Mouse (Mus musculus) stomach, embryonic 14.5 days (tissue): ENCODE data around the gene Smchd1. TPM values are rescaled to one million over a fixed set of nuclear protein-coding genes. Genes with fewer than 3 reads are reported as not detected.

Experiments
- ATAC-seq: fragments of 200-750 bp; cut with Nextera tagmentation; 2 replicates; pipeline ENCODE4 v1.8.0; 2017; ENCODE audit warnings: low read depth, moderate TSS enrichment; ENCODE audit not compliant: insufficient number of reproducible peaks, insufficient read depth, low FRiP score
- H3K27ac ChIP-seq: fragments of 300-500 bp; sonication (generic); 2 replicates; pipeline ENCODE4 v1.5.1; 2014; ENCODE audit warnings: mild to moderate bottlenecking, low read length, moderate library complexity, mixed read lengths
- H3K27me3 ChIP-seq: fragments of 300-500 bp; sonication (generic); 2 replicates; pipeline ENCODE4 v1.6.1; 2014; ENCODE audit warnings: low read length, control low read depth, mixed read lengths; ENCODE audit not compliant: control insufficient read depth, insufficient read depth
- H3K36me3 ChIP-seq: fragments of 300-500 bp; sonication (generic); 2 replicates; pipeline ENCODE4 v1.6.1; 2014; ENCODE audit warnings: mild to moderate bottlenecking, control low read depth, low read length, moderate library complexity, mixed read lengths; ENCODE audit not compliant: control insufficient read depth, insufficient read depth
- H3K4me1 ChIP-seq: fragments of 300-500 bp; sonication (generic); 2 replicates; pipeline ENCODE4 v1.6.1; 2014; ENCODE audit warnings: low read length, control low read depth, mixed read lengths; ENCODE audit not compliant: control insufficient read depth, insufficient read depth
- H3K4me2 ChIP-seq: fragments of 300-500 bp; sonication (generic); replicated peaks from 2 replicates; pipeline ENCODE4 v1.6.1; 2014; ENCODE audit warnings: low read depth, low read length, control low read depth
- H3K4me3 ChIP-seq: fragments of 300-500 bp; sonication (generic); 2 replicates; pipeline ENCODE4 v1.5.1; 2014; ENCODE audit warnings: low read depth, low read length, control low read depth
- H3K9ac ChIP-seq: fragments of 300-500 bp; sonication (generic); replicated peaks from 2 replicates; pipeline ENCODE4 v1.6.1; 2014; ENCODE audit warnings: low read depth, mild to moderate bottlenecking, control low read depth, low read length, moderate library complexity, mixed read lengths
- H3K9me3 ChIP-seq: fragments of 300-500 bp; sonication (generic); 2 replicates; pipeline ENCODE4 v1.6.1; 2016; ENCODE audit warnings: low read depth, low read length, control low read depth; ENCODE audit not compliant: control insufficient read depth
- WGBS: fragments of 180-500 bp; shearing (Covaris S2); extraction: QIAGEN DNeasy Blood & Tissue Kit; methylation state at CpG from one replicate; pipeline ENCODE4 v1.1.7; 2014; 5-methylcytosine and 5-hydroxymethylcytosine counted together
- polyA plus RNA-seq: library from polyadenylated mRNA; unstranded; fragments of >200 nt; fragmentation: Nextera tagmentation; extraction: Ambion mirVana; gene quantifications from 2 replicates; pipeline ENCODE4 v1.2.1, GENCODE M21; 2014

Smchd1 gene
- polyA plus RNA-seq, 1 experiment from 2014 or later: 107 TPM

DNA sequence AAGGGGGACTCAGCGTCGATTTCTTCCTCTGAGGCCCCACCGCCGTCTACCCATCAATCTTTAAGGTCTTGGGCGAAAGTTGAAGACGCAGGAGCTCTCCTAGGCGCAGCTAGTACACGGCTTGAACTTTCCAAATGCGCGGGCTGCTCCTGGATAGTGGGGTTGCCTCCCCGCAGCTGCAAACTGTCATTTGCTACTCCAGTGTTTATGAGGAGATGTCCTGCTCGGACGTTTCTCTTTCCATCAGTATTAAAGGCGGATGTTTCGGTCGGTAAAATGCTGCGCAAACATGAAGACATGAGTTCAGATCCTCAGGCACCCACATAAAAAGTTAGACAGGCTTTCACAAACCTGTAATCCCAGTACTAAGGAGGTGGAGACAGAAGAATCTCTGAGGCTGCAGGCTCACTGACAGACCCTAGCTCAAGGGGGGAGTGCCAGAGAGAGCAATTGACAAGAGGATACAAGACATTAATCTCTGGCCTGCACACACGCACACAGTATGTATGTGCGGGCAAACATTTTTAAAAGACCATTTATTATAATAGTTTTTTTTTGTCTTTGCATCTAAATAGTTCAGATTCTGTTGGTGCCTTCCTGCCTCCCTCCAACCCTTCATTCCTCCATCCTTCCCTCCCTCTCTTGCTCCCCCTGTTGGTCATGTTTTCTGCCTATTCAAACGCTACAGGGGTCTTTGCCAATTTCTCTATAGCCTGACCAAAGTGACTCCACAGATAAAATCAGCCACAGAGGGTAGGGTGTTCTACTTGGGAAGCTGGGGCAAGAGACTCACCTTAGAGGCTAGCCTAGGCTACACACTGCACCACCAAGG lies 163.6 kb downstream of the Smchd1 start, which contains the start of gene Emilin2:
Gene Emilin2, minus strand, starts transcription at position 639 of the 832 bp plus-strand sequence.
- Histone ChIP-seq H3K4me1 (0 out of 2 replicates have a peak, but pooled peaks cover 2% of the 10 kb centered on the region), H3K9me3 (no peaks in the 10 kb centered on the region), H3K27me3 (peaks cover 15% of the 10 kb centered on the region; the same call in 1 of the 2 replicates), H3K27ac (no peak within 1 kb of the TSS), H3K4me3 (peak within 1 kb of the TSS; percentile 49), H3K36me3 (no peaks in the 10 kb centered on the region), H3K4me2 (peak within 1 kb of the TSS; percentile 99), H3K9ac (0 out of 2 replicates have a peak within 1 kb of the TSS, but pooled peaks have one; percentile 10)
- ATAC-seq: no peak; the same call in 1 of the 2 replicates
- 7% methylated on average over 20 of the region's 20 CpGs for whole genome bisulfite sequencing

DNA sequence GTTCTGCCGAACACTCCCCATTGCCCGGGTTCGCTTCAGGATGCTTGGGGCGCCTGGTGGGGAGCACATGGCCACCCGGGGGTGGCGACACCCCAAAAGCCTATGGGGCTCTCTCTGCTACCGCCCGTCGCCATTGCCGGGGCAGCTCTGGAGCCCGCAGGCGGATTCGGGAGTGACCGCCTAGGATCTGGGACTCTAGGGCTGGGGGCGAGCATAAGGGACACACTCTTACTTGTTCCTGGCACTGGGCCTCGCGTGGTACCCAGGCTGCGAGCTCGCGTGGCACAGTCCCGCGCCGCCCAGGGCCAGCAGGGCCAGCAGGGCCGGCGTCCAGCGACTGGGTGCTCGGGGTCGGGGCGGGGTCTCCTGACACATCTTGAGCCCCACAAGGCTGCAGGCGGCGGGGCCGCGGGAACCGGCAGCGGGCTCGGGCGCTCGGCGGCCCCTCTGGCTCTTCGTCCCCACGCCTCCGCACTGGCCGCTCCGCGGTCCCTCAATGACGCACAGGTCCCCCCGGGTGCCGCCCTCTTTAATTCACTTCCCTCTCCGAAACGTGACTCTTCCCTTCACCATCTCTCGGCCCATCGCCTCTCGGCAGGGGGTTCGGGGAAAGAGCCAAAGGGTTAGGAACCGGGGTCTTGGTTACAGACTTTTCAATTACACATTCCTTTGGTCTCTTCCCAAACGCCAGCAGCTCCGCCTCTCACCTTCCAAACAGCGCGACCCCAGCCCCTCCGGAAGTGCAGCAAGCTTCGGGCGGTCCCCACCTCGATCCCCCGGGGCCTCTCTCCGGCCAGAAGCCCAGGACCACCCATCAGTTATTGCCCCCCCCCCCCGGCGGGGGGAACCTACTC lies 164.4 kb downstream of the Smchd1 start:
- under 1% methylated on average over 66 of the region's 67 CpGs for WGBS

DNA sequence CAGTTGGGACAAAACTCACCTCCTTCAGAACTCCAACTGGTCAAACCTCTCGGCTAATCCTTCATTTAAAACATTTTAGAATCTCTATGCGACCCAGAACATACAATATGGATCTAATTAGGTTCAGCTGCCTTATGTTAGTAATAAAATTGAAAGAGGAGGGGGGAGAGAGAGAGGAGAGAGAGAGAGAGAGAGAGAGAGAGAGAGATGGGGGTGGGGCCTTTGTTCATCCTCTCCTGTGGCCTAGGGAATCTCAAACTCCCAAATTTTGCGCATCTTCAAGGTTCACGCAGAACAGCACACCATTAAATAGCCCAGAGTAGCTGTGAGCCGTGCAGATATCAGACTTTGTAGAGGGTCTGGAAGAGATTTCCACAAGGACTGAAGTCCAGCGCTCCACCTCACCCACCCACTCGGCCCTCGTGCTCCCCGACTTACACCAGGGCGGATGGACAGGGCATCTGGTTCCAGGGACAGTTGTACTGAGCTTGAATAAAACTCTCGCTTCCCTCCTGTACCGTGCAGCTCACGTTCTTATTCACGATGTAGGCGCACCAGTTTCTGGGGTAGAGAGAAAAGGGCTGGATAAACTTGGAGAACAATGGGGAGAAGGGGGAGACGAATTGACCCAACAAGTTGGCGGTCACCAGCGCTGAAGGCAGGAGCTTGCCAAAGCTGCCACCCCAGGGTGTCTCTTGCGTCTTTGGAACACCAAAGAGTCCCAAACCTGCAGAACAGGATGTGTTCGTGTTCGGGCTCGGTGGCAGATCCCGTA lies 165.2 kb downstream of the Smchd1 start:
- ATAC-seq: no peak
- Histone ChIP-seq H3K9me3 (no peaks in the 10 kb centered on the region), H3K27ac (no peak overlapping the region), H3K4me2 (peak overlapping the region; percentile 99), H3K9ac (no peak overlapping the region), H3K27me3 (peaks cover 15% of the 10 kb centered on the region; the same call in 1 of the 2 replicates), H3K36me3 (no peaks in the 10 kb centered on the region), H3K4me1 (0 out of 2 replicates have a peak, but pooled peaks cover 2% of the 10 kb centered on the region), H3K4me3 (peak overlapping the region; percentile 49)
- 9% methylated on average over 23 of the region's 23 CpGs for WGBS

More for the DNA sequence above, 164.4 kb downstream of the Smchd1 start:
- peak; percentile 60; the same call in 1 of the 2 replicates for ATAC-seq
- Histone ChIP-seq H3K9ac (0 out of 2 replicates have a peak overlapping the region, but pooled peaks have one; percentile 10), H3K36me3 (no peaks in the 10 kb centered on the region), H3K9me3 (no peaks in the 10 kb centered on the region), H3K4me1 (0 out of 2 replicates have a peak, but pooled peaks cover 2% of the 10 kb centered on the region), H3K4me3 (peak overlapping the region; percentile 49), H3K27ac (no peak overlapping the region), H3K4me2 (peak overlapping the region; percentile 99), H3K27me3 (peaks cover 15% of the 10 kb centered on the region; the same call in 1 of the 2 replicates)

DNA sequence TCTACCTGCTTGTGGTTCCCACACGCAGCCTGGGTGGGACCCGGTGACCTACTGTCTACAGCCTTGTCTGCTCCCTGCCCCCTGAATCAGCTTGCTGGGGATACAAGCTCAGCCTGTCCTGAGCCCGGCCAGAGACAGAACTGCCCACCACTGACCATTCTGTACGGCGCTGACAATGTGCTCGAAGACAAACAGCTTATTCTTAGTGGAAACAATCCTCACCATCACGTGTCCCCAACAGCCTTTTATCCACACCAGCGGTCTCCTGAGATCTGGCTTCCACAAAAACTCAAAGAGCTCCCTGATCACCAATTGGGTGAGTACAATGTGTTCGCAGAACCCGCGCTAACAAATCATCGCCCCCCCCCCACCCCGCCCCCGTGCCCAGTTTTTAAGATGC lies 166.0 kb downstream of the Smchd1 start:
- no peak overlapping the region for H3K4me2 ChIP-seq
- H3K27me3 ChIP-seq: peaks cover 15% of the 10 kb centered on the region; the same call in 1 of the 2 replicates
- ATAC-seq: no peak
- no peak overlapping the region for H3K9ac ChIP-seq
- 50% methylated on average over 14 of the region's 14 CpGs for WGBS
- no peak overlapping the region for H3K4me3 ChIP-seq
- no peaks in the 10 kb centered on the region for H3K36me3 ChIP-seq
- H3K9me3 ChIP-seq: no peaks in the 10 kb centered on the region
- H3K4me1 ChIP-seq: 0 out of 2 replicates have a peak, but pooled peaks cover 2% of the 10 kb centered on the region
- no peak overlapping the region for H3K27ac ChIP-seq

DNA sequence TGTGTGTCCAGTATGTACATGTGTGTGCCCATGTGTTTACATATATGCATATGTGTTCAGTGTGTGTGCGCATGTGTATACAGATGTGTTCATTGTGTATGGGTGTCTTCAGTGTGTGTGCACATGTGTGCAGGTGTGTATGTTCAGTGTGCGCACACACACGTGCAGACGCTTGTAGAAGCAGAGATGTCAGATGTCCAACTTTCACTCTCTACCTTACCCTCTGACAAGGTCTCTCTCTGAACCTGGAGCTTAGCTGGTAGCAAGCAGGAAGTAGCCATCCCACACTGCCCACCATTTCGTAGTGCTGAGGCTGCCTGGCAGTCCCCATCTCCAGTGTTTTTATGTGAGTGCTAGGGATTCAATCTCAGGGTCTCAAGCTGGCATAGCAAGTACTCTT lies 166.8 kb downstream of the Smchd1 start:
- Histone ChIP-seq H3K36me3 (no peaks in the 10 kb centered on the region), H3K9ac (no peak overlapping the region), H3K4me3 (no peak overlapping the region), H3K4me1 (0 out of 2 replicates have a peak, but pooled peaks cover 2% of the 10 kb centered on the region), H3K4me2 (no peak overlapping the region), H3K9me3 (no peaks in the 10 kb centered on the region), H3K27ac (no peak overlapping the region), H3K27me3 (peaks cover 15% of the 10 kb centered on the region; the same call in 1 of the 2 replicates)
- ATAC-seq: no peak
- WGBS: 88% methylated on average over 5 of the region's 5 CpGs

DNA sequence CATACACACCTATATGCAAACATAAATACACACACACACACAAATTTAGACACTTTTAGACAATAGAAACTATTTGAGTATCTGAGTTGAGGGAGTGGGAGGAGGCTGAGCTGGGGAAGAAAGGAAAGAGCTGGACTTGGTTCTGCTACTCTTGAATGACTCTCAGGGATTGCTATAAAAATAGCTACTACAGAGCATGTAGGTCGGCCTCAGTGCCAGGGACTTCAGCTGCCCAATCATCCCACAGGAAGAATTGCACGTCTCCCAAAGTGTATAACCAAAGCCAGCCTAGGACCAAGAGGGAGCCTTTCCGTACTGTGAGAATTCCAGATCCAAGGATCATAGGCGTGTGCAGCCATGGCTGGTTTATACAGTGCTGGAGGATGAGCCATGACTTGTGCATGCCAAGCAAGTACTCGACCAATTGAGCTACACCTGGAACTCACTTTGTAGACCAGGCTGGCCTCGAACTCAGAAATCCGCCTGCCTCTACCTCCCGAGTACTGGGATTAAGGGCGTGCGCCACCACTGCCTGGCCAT lies 167.8 kb downstream of the Smchd1 start:
- Histone ChIP-seq H3K4me3 (no peak overlapping the region), H3K4me1 (0 out of 2 replicates have a peak, but pooled peaks cover 2% of the 10 kb centered on the region), H3K27me3 (0 out of 2 replicates have a peak, but pooled peaks cover 15% of the 10 kb centered on the region), H3K4me2 (no peak overlapping the region), H3K36me3 (no peaks in the 10 kb centered on the region), H3K27ac (no peak overlapping the region), H3K9me3 (no peaks in the 10 kb centered on the region), H3K9ac (no peak overlapping the region)
- WGBS: 90% methylated on average over 10 of the region's 10 CpGs
- no peak for ATAC-seq

DNA sequence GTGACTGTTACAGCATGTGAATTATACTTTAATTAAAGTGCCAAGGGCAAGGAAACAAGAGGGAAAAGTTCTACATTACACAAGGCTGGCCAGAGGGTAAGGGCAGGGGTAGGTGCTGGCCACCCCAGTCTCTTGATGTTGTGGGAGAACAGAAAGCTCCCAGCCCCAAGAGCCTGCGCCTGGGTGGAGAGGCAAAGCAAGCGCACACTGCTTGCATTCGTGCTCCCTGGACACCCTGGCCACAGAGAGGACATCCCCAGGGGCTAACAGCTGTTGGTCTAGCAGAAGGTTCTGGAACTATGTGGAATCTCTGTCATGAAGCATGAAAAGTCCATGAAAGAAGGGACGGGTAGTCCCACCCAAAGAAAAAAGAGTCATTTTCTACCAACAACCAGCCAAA lies 168.4 kb downstream of the Smchd1 start:
- 78% methylated on average over 4 of the region's 4 CpGs for WGBS
- ATAC-seq: no peak

More for the DNA sequence above, 168.4 kb downstream of the Smchd1 start:
- no peak overlapping the region for H3K9ac ChIP-seq
- no peak overlapping the region for H3K27ac ChIP-seq
- H3K4me1 ChIP-seq: 0 out of 2 replicates have a peak, but pooled peaks cover 2% of the 10 kb centered on the region
- 0 out of 2 replicates have a peak, but pooled peaks cover 11% of the 10 kb centered on the region for H3K27me3 ChIP-seq
- no peak overlapping the region for H3K4me3 ChIP-seq
- no peaks in the 10 kb centered on the region for H3K36me3 ChIP-seq
- H3K4me2 ChIP-seq: no peak overlapping the region
- no peaks in the 10 kb centered on the region for H3K9me3 ChIP-seq
